Mouse (Mus musculus): ENCODE measurements at regions not wholly inside any gene's neighbourhood (a gene's known extent, or its start where the extent isn't known, plus 50 kb on each side); places are given as distances from the start of the nearest gene placed in this dataset.

- ATAC-seq (ENCODE audit: insufficient read depth, low FRiP score, low read depth): no peak
- no peak overlapping the region for H3K4me3 ChIP-seq (replicated peaks)
- peaks cover 9% of the 10 kb centered on the region; the same call in 1 of the 2 replicates for H3K4me1 ChIP-seq
- no peak overlapping the region for H3K9ac ChIP-seq
- WGBS: 44% methylated on average over 3 of the region's 3 CpGs
- no peaks in the 10 kb centered on the region for H3K27me3 ChIP-seq (replicated peaks)
- no peak overlapping the region for H3K4me2 ChIP-seq
- H3K9me3 ChIP-seq: no peaks in the 10 kb centered on the region
- H3K36me3 ChIP-seq: no peaks in the 10 kb centered on the region
- no peak overlapping the region for H3K27ac ChIP-seq
Measured at GRCm38 (mm10) chr12:8864830-8865229, 56.6 kb upstream of the Laptm4a start.

- Histone ChIP-seq H3K27me3 (replicated peaks) (no peaks in the 10 kb centered on the region), H3K27ac (no peak overlapping the region), H3K4me1 (peaks cover 9% of the 10 kb centered on the region; the same call in 1 of the 2 replicates), H3K9me3 (no peaks in the 10 kb centered on the region), H3K4me2 (no peak overlapping the region), H3K9ac (no peak overlapping the region), H3K36me3 (no peaks in the 10 kb centered on the region), H3K4me3 (replicated peaks) (no peak overlapping the region)
- ATAC-seq (ENCODE audit: insufficient read depth, low FRiP score, low read depth): peak; percentile 67; the same call in 1 of the 2 replicates
- WGBS: 53% methylated on average over 1 of the region's 1 CpGs
Measured at GRCm38 (mm10) chr12:8865250-8865649, 56.2 kb upstream of the Laptm4a start.

- no peak for ATAC-seq (ENCODE audit: insufficient read depth, low FRiP score, low read depth)
- H3K4me1 ChIP-seq: peaks cover 9% of the 10 kb centered on the region; the same call in 1 of the 2 replicates
- H3K9ac ChIP-seq: no peak overlapping the region
- WGBS: 50% methylated on average over 1 of the region's 1 CpGs
- H3K27me3 ChIP-seq (replicated peaks): no peaks in the 10 kb centered on the region
- H3K36me3 ChIP-seq: no peaks in the 10 kb centered on the region
- H3K9me3 ChIP-seq: no peaks in the 10 kb centered on the region
- no peak overlapping the region for H3K4me3 ChIP-seq (replicated peaks)
- H3K27ac ChIP-seq: no peak overlapping the region
- H3K4me2 ChIP-seq: no peak overlapping the region
Measured at GRCm38 (mm10) chr12:8867104-8867503, 54.4 kb upstream of the Laptm4a start.

- no peaks in the 10 kb centered on the region for H3K9me3 ChIP-seq
- no peak for ATAC-seq (ENCODE audit: insufficient read depth, low FRiP score, low read depth)
- H3K4me2 ChIP-seq: no peak overlapping the region
- no peak overlapping the region for H3K27ac ChIP-seq
- no peaks in the 10 kb centered on the region for H3K36me3 ChIP-seq
- H3K4me3 ChIP-seq (replicated peaks): no peak overlapping the region
- no peak overlapping the region for H3K9ac ChIP-seq
- no peaks in the 10 kb centered on the region for H3K27me3 ChIP-seq (replicated peaks)
- WGBS: 66% methylated on average over 6 of the region's 6 CpGs
- H3K4me1 ChIP-seq: peaks cover 9% of the 10 kb centered on the region; the same call in 1 of the 2 replicates
Measured at GRCm38 (mm10) chr12:8868690-8869089, 52.8 kb upstream of the Laptm4a start.

GRCm38 (mm10) chr12:8869190-8869589, 52.3 kb upstream of the Laptm4a start:
- WGBS: 26% methylated on average over 1 of the region's 1 CpGs
- no peak overlapping the region for H3K9ac ChIP-seq
- no peaks in the 10 kb centered on the region for H3K9me3 ChIP-seq
- no peak overlapping the region for H3K27ac ChIP-seq
- no peak overlapping the region for H3K4me2 ChIP-seq
- H3K36me3 ChIP-seq: no peaks in the 10 kb centered on the region
- no peak overlapping the region for H3K4me3 ChIP-seq (replicated peaks)
- H3K27me3 ChIP-seq (replicated peaks): no peaks in the 10 kb centered on the region
- ATAC-seq (ENCODE audit: insufficient read depth, low FRiP score, low read depth): no peak
- peaks cover 9% of the 10 kb centered on the region; the same call in 1 of the 2 replicates for H3K4me1 ChIP-seq

Data from stomach, embryonic 15.5 days (tissue).